Mouse (Mus musculus) midbrain, embryonic 12.5 days (tissue): ENCODE results near the gene Ttbk2. TPM values are rescaled to one million over a fixed set of nuclear protein-coding genes. Genes with fewer than 3 reads are reported as not detected.

Source experiments
- ATAC-seq: fragments of 200-750 bp; cut with Nextera tagmentation; 2 replicates; pipeline ENCODE4 v1.8.0; 2017; ENCODE audit warnings: low read depth, moderate TSS enrichment, moderate library complexity; ENCODE audit not compliant: low FRiP score
- H3K27ac ChIP-seq: fragments of 300-500 bp; sonication (generic); replicated peaks from 2 replicates; pipeline ENCODE4 v1.5.1; 2016; ENCODE audit warnings: mild to moderate bottlenecking
- H3K27me3 ChIP-seq: fragments of 300-500 bp; sonication (generic); 2 replicates; pipeline ENCODE4 v1.6.1; 2016; ENCODE audit warnings: mild to moderate bottlenecking
- H3K36me3 ChIP-seq: fragments of 300-500 bp; sonication (generic); 2 replicates; pipeline ENCODE4 v1.6.1; 2016
- H3K4me1 ChIP-seq: fragments of 300-500 bp; sonication (generic); 2 replicates; pipeline ENCODE4 v1.6.1; 2016
- H3K4me2 ChIP-seq: fragments of 300-500 bp; sonication (generic); replicated peaks from 2 replicates; pipeline ENCODE4 v1.6.1; 2016; ENCODE audit warnings: mild to moderate bottlenecking, moderate library complexity
- H3K4me3 ChIP-seq: fragments of 300-500 bp; sonication (generic); 2 replicates; pipeline ENCODE4 v1.5.1; 2016; ENCODE audit warnings: mild to moderate bottlenecking
- H3K9ac ChIP-seq: fragments of 300-500 bp; sonication (generic); replicated peaks from 2 replicates; pipeline ENCODE4 v1.6.1; 2016; ENCODE audit warnings: mild to moderate bottlenecking, moderate library complexity
- H3K9me3 ChIP-seq: fragments of 300-500 bp; sonication (generic); 2 replicates; pipeline ENCODE4 v1.6.1; 2016; ENCODE audit warnings: mild to moderate bottlenecking
- WGBS: fragments of 180-500 bp; shearing (Covaris S2); methylation state at CpG from one replicate; pipeline ENCODE4 v1.1.7; 2016; 5-methylcytosine and 5-hydroxymethylcytosine counted together
- polyA plus RNA-seq: library from polyadenylated mRNA; unstranded; fragments of >200 nt; fragmentation: Nextera tagmentation; extraction: Ambion mirVana; gene quantifications from 2 replicates; pipeline ENCODE4 v1.2.1, GENCODE M21; 2016

The Ttbk2 gene
- polyA plus RNA-seq = 12.9 and 15.6 TPM in 2 replicates

- peak within 1 kb of the TSS; percentile 90 for H3K27ac ChIP-seq
- under 1% methylated on average over 37 of the region's 39 CpGs for WGBS
- peak within 1 kb of the TSS; percentile 95 for H3K4me3 ChIP-seq
- peak within 1 kb of the TSS; percentile 88 for H3K9ac ChIP-seq
- H3K36me3 ChIP-seq = no peaks in the 10 kb centered on the region
- no peaks in the 10 kb centered on the region for H3K27me3 ChIP-seq
- peak; percentile 100 for ATAC-seq
- no peaks in the 10 kb centered on the region for H3K9me3 ChIP-seq
- peak within 1 kb of the TSS; percentile 79 for H3K4me2 ChIP-seq
- H3K4me1 ChIP-seq = peaks cover 13% of the 10 kb centered on the region; the same call in 1 of the 2 replicates
Observed at GRCm38 (mm10) chr2:120850424-120851082, at the start of gene Ttbk2. Ttbk2 (minus strand) TSS chr2:120850604.

GRCm38 (mm10) chr2:120896361-120896760, 46.0 kb upstream of the Ttbk2 start:
- Histone ChIP-seq H3K4me3 (no peak overlapping the region), H3K9ac (no peak overlapping the region), H3K36me3 (peaks cover 82% of the 10 kb centered on the region)

GRCm38 (mm10) chr2:120887601-120888000, 37.2 kb upstream of the Ttbk2 start:
- Histone ChIP-seq H3K27ac (no peak overlapping the region), H3K4me1 (no peaks in the 10 kb centered on the region), H3K9me3 (no peaks in the 10 kb centered on the region), H3K4me2 (no peak overlapping the region), H3K4me3 (no peak overlapping the region), H3K9ac (no peak overlapping the region), H3K27me3 (no peaks in the 10 kb centered on the region), H3K36me3 (peaks cover 47% of the 10 kb centered on the region)
- ATAC-seq = no peak
- WGBS = 94% methylated on average over 5 of the region's 5 CpGs

More at GRCm38 (mm10) chr2:120896361-120896760, 46.0 kb upstream of the Ttbk2 start:
- 95% methylated on average over 3 of the region's 3 CpGs for WGBS
- H3K27ac ChIP-seq = no peak overlapping the region
- no peak overlapping the region for H3K4me2 ChIP-seq
- ATAC-seq = no peak
- no peaks in the 10 kb centered on the region for H3K9me3 ChIP-seq
- no peaks in the 10 kb centered on the region for H3K4me1 ChIP-seq
- no peaks in the 10 kb centered on the region for H3K27me3 ChIP-seq

GRCm38 (mm10) chr2:120873192-120873591, 22.8 kb upstream of the Ttbk2 start:
- no peak for ATAC-seq
- no peak overlapping the region for H3K4me3 ChIP-seq
- no peak overlapping the region for H3K4me2 ChIP-seq
- peaks cover 55% of the 10 kb centered on the region for H3K36me3 ChIP-seq
- no peaks in the 10 kb centered on the region for H3K4me1 ChIP-seq
- no peaks in the 10 kb centered on the region for H3K27me3 ChIP-seq
- no peak overlapping the region for H3K9ac ChIP-seq
- no peaks in the 10 kb centered on the region for H3K9me3 ChIP-seq
- H3K27ac ChIP-seq = no peak overlapping the region
- 91% methylated on average over 2 of the region's 2 CpGs for WGBS

GRCm38 (mm10) chr2:120871447-120872336, 21.3 kb upstream of the Ttbk2 start:
- H3K4me2 ChIP-seq = no peak overlapping the region
- no peak overlapping the region for H3K27ac ChIP-seq
- H3K27me3 ChIP-seq = no peaks in the 10 kb centered on the region
- peaks cover 54% of the 10 kb centered on the region for H3K36me3 ChIP-seq
- H3K4me1 ChIP-seq = no peaks in the 10 kb centered on the region
- WGBS = 83% methylated on average over 9 of the region's 9 CpGs
- no peak for ATAC-seq
- no peak overlapping the region for H3K9ac ChIP-seq
- no peak overlapping the region for H3K4me3 ChIP-seq
- H3K9me3 ChIP-seq = no peaks in the 10 kb centered on the region

GRCm38 (mm10) chr2:120867336-120867735, 16.9 kb upstream of the Ttbk2 start:
- WGBS = 94% methylated on average over 5 of the region's 5 CpGs
- Histone ChIP-seq H3K4me1 (no peaks in the 10 kb centered on the region), H3K36me3 (peaks cover 45% of the 10 kb centered on the region), H3K9me3 (no peaks in the 10 kb centered on the region), H3K4me2 (no peak overlapping the region), H3K27me3 (no peaks in the 10 kb centered on the region), H3K27ac (no peak overlapping the region), H3K9ac (no peak overlapping the region), H3K4me3 (no peak overlapping the region)
- no peak for ATAC-seq

DNA sequence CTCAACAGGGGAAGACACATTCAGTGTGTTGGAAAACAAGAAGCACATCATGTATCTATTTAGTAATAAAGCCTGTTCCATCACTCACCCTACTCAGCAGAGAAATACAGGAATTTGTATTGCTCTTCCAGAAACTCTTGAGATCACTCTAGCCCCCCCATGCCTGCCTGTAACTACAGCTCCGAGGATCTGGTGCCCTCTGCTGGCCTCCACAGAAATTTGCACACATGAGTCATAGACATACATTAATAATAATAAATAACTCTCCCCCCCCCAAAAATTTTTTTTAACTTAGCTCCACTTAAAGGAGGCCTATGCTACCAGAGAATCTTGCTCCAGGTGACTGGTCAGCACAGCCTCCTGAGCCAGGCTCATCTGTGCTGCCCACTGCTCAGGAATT, 16.2 kb upstream of the Ttbk2 start:
- Histone ChIP-seq H3K4me1 (no peaks in the 10 kb centered on the region), H3K4me2 (no peak overlapping the region), H3K4me3 (no peak overlapping the region), H3K27me3 (no peaks in the 10 kb centered on the region), H3K9me3 (no peaks in the 10 kb centered on the region), H3K27ac (no peak overlapping the region), H3K36me3 (peaks cover 45% of the 10 kb centered on the region), H3K9ac (no peak overlapping the region)
- ATAC-seq = no peak
- 38% methylated on average over 1 of the region's 1 CpGs for WGBS

GRCm38 (mm10) chr2:120863389-120863788, 13.0 kb upstream of the Ttbk2 start:
- H3K4me1 ChIP-seq = no peaks in the 10 kb centered on the region
- H3K4me3 ChIP-seq = no peak overlapping the region
- 97% methylated on average over 1 of the region's 1 CpGs for WGBS
- no peaks in the 10 kb centered on the region for H3K27me3 ChIP-seq
- no peaks in the 10 kb centered on the region for H3K9me3 ChIP-seq
- no peak overlapping the region for H3K27ac ChIP-seq
- no peak for ATAC-seq
- H3K36me3 ChIP-seq = peaks cover 44% of the 10 kb centered on the region
- no peak overlapping the region for H3K4me2 ChIP-seq
- no peak overlapping the region for H3K9ac ChIP-seq

DNA sequence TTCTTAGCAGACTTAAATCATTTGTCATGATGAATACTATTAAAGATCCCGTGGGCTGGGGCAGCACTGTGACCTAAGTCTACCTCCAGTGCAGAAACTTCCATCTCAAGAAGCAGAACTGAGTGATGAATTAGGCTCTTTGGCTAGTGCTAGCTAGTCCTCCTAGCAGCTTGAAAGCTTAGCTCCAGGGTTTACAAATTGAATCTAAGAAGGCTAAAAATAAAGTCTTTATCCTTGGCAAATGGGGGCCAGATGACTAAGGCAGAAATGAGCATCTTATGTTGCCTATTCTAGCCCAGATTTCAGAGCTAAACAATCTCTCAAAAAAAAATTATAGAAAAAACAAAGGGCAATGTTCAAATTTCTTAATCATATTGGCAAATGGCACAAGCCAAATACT, 10.3 kb upstream of the Ttbk2 start:
- WGBS = 84% methylated on average over 1 of the region's 1 CpGs
- Histone ChIP-seq H3K4me3 (no peak overlapping the region), H3K9ac (no peak overlapping the region), H3K27me3 (no peaks in the 10 kb centered on the region), H3K4me2 (no peak overlapping the region), H3K9me3 (no peaks in the 10 kb centered on the region), H3K27ac (no peak overlapping the region), H3K36me3 (peaks cover 33% of the 10 kb centered on the region), H3K4me1 (no peaks in the 10 kb centered on the region)
- no peak for ATAC-seq

- Histone ChIP-seq H3K9ac (no peak overlapping the region), H3K9me3 (no peaks in the 10 kb centered on the region), H3K27me3 (no peaks in the 10 kb centered on the region), H3K27ac (no peak overlapping the region), H3K4me3 (no peak overlapping the region), H3K4me1 (no peaks in the 10 kb centered on the region), H3K4me2 (no peak overlapping the region), H3K36me3 (peaks cover 14% of the 10 kb centered on the region)
- WGBS = 85% methylated on average over 3 of the region's 3 CpGs
- no peak for ATAC-seq
Observed at GRCm38 (mm10) chr2:120858131-120858530, 7.7 kb upstream of the Ttbk2 start.

DNA sequence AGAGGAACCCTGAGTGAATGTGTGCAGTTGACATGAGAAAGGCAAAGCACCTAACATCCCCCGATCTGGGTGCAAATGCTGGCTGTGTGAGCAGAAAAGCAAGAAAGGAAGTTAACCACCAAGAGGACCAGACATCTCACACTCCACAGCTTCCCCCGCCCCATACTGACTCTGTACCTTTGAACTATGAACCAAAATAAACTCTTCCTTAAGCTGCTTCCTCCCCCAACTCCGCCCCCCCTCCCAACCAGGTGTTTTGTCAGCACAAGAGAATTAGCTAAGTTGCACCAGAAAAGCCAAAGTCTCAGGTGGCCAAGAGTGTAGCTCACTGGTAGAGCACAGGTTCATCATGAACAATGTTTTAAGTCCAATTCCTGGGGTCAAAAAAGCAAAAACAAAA, 2.7 kb upstream of the Ttbk2 start:
- WGBS = 86% methylated on average over 3 of the region's 3 CpGs
- ATAC-seq = no peak
- H3K9me3 ChIP-seq = no peaks in the 10 kb centered on the region
- no peaks in the 10 kb centered on the region for H3K27me3 ChIP-seq
- no peak overlapping the region for H3K4me2 ChIP-seq
- no peaks in the 10 kb centered on the region for H3K36me3 ChIP-seq
- no peak overlapping the region for H3K4me3 ChIP-seq
- H3K9ac ChIP-seq = no peak overlapping the region
- H3K27ac ChIP-seq = no peak overlapping the region
- H3K4me1 ChIP-seq = 0 out of 2 replicates have a peak, but pooled peaks cover 8% of the 10 kb centered on the region

DNA sequence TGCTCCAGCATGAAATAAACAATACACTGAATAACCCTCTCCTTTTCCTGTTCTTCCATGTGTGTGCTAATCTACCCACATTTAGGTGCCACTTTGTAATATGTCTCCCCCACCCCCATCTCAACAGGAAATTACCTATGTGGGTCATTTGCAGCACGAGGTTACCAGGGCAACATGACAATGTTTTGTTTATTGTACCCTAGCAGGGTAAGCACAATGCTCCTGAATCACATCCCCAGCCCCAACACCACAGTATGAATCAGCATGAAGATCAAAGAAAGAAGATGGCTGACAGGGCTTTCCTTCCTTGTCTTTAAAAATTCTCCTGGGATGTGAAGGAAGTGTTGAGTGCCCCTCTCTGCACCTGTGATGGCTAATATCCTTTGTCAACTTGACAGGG, 2.2 kb upstream of the Ttbk2 start:
- WGBS = 55% methylated on average over 1 of the region's 1 CpGs
- H3K27ac ChIP-seq = no peak overlapping the region
- no peaks in the 10 kb centered on the region for H3K27me3 ChIP-seq

More for the DNA sequence above, 2.2 kb upstream of the Ttbk2 start:
- Histone ChIP-seq H3K36me3 (no peaks in the 10 kb centered on the region), H3K9ac (no peak overlapping the region), H3K4me3 (no peak overlapping the region), H3K4me1 (peaks cover 12% of the 10 kb centered on the region; the same call in 1 of the 2 replicates), H3K9me3 (no peaks in the 10 kb centered on the region), H3K4me2 (no peak overlapping the region)
- ATAC-seq = no peak
